Mouse (Mus musculus) neural tube, embryonic 14.5 days (tissue): ENCODE measurements around the gene Pfdn4. TPM values are rescaled to one million over a fixed set of nuclear protein-coding genes. Genes with fewer than 3 reads are reported as not detected.

Experiments used
- ATAC-seq: fragments of 200-750 bp; cut with Nextera tagmentation; 2 replicates; pipeline ENCODE4 v1.8.0; 2017; ENCODE audit warnings: low read depth, mild to moderate bottlenecking, moderate TSS enrichment, moderate library complexity
- H3K27ac ChIP-seq: fragments of 300-500 bp; sonication (generic); 2 replicates; pipeline ENCODE4 v1.5.1; 2014; ENCODE audit warnings: low read depth, mild to moderate bottlenecking, control low read depth, low read length, moderate library complexity, mixed read lengths
- H3K27me3 ChIP-seq: fragments of 300-500 bp; sonication (generic); 2 replicates; pipeline ENCODE4 v1.6.1; 2014; ENCODE audit warnings: low read length; ENCODE audit not compliant: control insufficient read depth, insufficient read depth
- H3K36me3 ChIP-seq: fragments of 300-500 bp; sonication (generic); 2 replicates; pipeline ENCODE4 v1.6.1; 2014; ENCODE audit warnings: low read length, mixed read lengths; ENCODE audit not compliant: control insufficient read depth, insufficient read depth
- H3K4me1 ChIP-seq: fragments of 300-500 bp; sonication (generic); 2 replicates; pipeline ENCODE4 v1.6.1; 2014; ENCODE audit warnings: low read length; ENCODE audit not compliant: control insufficient read depth, insufficient read depth
- H3K4me2 ChIP-seq: fragments of 300-500 bp; sonication (generic); 2 replicates; pipeline ENCODE4 v1.6.1; 2014; ENCODE audit warnings: mild to moderate bottlenecking, low read depth, low read length, control low read depth
- H3K4me3 ChIP-seq: fragments of 300-500 bp; sonication (generic); 2 replicates; pipeline ENCODE4 v1.5.1; 2014; ENCODE audit warnings: low read depth, low read length, control low read depth, mixed read lengths
- H3K9ac ChIP-seq: fragments of 300-500 bp; sonication (generic); replicated peaks from 2 replicates; pipeline ENCODE4 v1.6.1; 2014; ENCODE audit warnings: low read depth, mild to moderate bottlenecking, control low read depth, low read length, mixed read lengths
- H3K9me3 ChIP-seq: fragments of 300-500 bp; sonication (generic); 2 replicates; pipeline ENCODE4 v1.6.1; 2016; ENCODE audit warnings: low read length; ENCODE audit not compliant: control insufficient read depth
- WGBS: fragments of 180-500 bp; shearing (Covaris S2); extraction: QIAGEN DNeasy Blood & Tissue Kit; methylation state at CpG from one replicate; pipeline ENCODE4 v1.1.7; 2014; 5-methylcytosine and 5-hydroxymethylcytosine counted together
- polyA plus RNA-seq: library from polyadenylated mRNA; unstranded; fragments of >200 nt; fragmentation: Nextera tagmentation; extraction: Ambion mirVana; gene quantifications from 2 replicates; pipeline ENCODE4 v1.2.1, GENCODE M21; 2014

The Pfdn4 gene
- polyA plus RNA-seq, 1 experiment from 2014 or later = 161 TPM

- Histone ChIP-seq H3K36me3 (no peaks in the 10 kb centered on the region), H3K4me3 (no peak overlapping the region), H3K9me3 (no peaks in the 10 kb centered on the region), H3K27me3 (no peaks in the 10 kb centered on the region), H3K4me2 (no peak overlapping the region), H3K4me1 (no peaks in the 10 kb centered on the region), H3K9ac (no peak overlapping the region), H3K27ac (no peak overlapping the region)
- no peak for ATAC-seq
Observed at GRCm38 (mm10) chr2:170468009-170468408, 28.2 kb upstream of the Pfdn4 start.

GRCm38 (mm10) chr2:170469616-170470308, 26.5 kb upstream of the Pfdn4 start:
- Histone ChIP-seq H3K4me3 (no peak overlapping the region), H3K27ac (no peak overlapping the region), H3K4me2 (no peak overlapping the region), H3K27me3 (no peaks in the 10 kb centered on the region), H3K9ac (no peak overlapping the region), H3K36me3 (no peaks in the 10 kb centered on the region), H3K4me1 (no peaks in the 10 kb centered on the region), H3K9me3 (no peaks in the 10 kb centered on the region)
- peak; percentile 41; the same call in 1 of the 2 replicates for ATAC-seq
- 16% methylated on average over 10 of the region's 10 CpGs for WGBS

- no peak overlapping the region for H3K4me3 ChIP-seq
- 85% methylated on average over 5 of the region's 5 CpGs for WGBS
- H3K9ac ChIP-seq = no peak overlapping the region
- no peaks in the 10 kb centered on the region for H3K9me3 ChIP-seq
- H3K4me2 ChIP-seq = no peak overlapping the region
- H3K36me3 ChIP-seq = no peaks in the 10 kb centered on the region
- H3K27ac ChIP-seq = no peak overlapping the region
- H3K4me1 ChIP-seq = no peaks in the 10 kb centered on the region
- H3K27me3 ChIP-seq = no peaks in the 10 kb centered on the region
- no peak for ATAC-seq
Observed at GRCm38 (mm10) chr2:170470591-170470990, 25.6 kb upstream of the Pfdn4 start.

GRCm38 (mm10) chr2:170474125-170474524, 22.1 kb upstream of the Pfdn4 start:
- Histone ChIP-seq H3K4me2 (no peak overlapping the region), H3K9me3 (no peaks in the 10 kb centered on the region), H3K36me3 (no peaks in the 10 kb centered on the region), H3K4me3 (no peak overlapping the region), H3K4me1 (no peaks in the 10 kb centered on the region), H3K27ac (no peak overlapping the region), H3K27me3 (no peaks in the 10 kb centered on the region), H3K9ac (no peak overlapping the region)
- 93% methylated on average over 5 of the region's 5 CpGs for WGBS
- no peak for ATAC-seq

- Histone ChIP-seq H3K4me1 (no peaks in the 10 kb centered on the region), H3K4me2 (no peak overlapping the region), H3K27me3 (no peaks in the 10 kb centered on the region), H3K4me3 (no peak overlapping the region), H3K9me3 (no peaks in the 10 kb centered on the region), H3K9ac (no peak overlapping the region), H3K27ac (no peak overlapping the region), H3K36me3 (no peaks in the 10 kb centered on the region)
- 67% methylated on average over 3 of the region's 3 CpGs for WGBS
- ATAC-seq = no peak
Observed at GRCm38 (mm10) chr2:170475164-170475563, 21.1 kb upstream of the Pfdn4 start.

GRCm38 (mm10) chr2:170476215-170476614, 20.0 kb upstream of the Pfdn4 start:
- Histone ChIP-seq H3K36me3 (no peaks in the 10 kb centered on the region), H3K9me3 (no peaks in the 10 kb centered on the region), H3K9ac (no peak overlapping the region), H3K27ac (no peak overlapping the region), H3K4me1 (no peaks in the 10 kb centered on the region), H3K27me3 (no peaks in the 10 kb centered on the region), H3K4me2 (no peak overlapping the region), H3K4me3 (no peak overlapping the region)
- WGBS = 85% methylated on average over 11 of the region's 11 CpGs
- no peak for ATAC-seq

- ATAC-seq = no peak
- H3K36me3 ChIP-seq = no peaks in the 10 kb centered on the region
- no peak overlapping the region for H3K4me2 ChIP-seq
- no peaks in the 10 kb centered on the region for H3K9me3 ChIP-seq
- H3K27ac ChIP-seq = no peak overlapping the region
- WGBS = 93% methylated on average over 8 of the region's 8 CpGs
- H3K4me1 ChIP-seq = no peaks in the 10 kb centered on the region
- H3K9ac ChIP-seq = no peak overlapping the region
- no peak overlapping the region for H3K4me3 ChIP-seq
- no peaks in the 10 kb centered on the region for H3K27me3 ChIP-seq
Observed at GRCm38 (mm10) chr2:170476643-170477042, 19.6 kb upstream of the Pfdn4 start.

GRCm38 (mm10) chr2:170482019-170482540, 14.1 kb upstream of the Pfdn4 start:
- no peaks in the 10 kb centered on the region for H3K9me3 ChIP-seq
- no peaks in the 10 kb centered on the region for H3K4me1 ChIP-seq
- no peaks in the 10 kb centered on the region for H3K36me3 ChIP-seq
- no peak overlapping the region for H3K27ac ChIP-seq
- H3K27me3 ChIP-seq = no peaks in the 10 kb centered on the region
- WGBS = 71% methylated on average over 10 of the region's 10 CpGs
- no peak overlapping the region for H3K9ac ChIP-seq
- H3K4me3 ChIP-seq = no peak overlapping the region
- no peak for ATAC-seq
- no peak overlapping the region for H3K4me2 ChIP-seq

GRCm38 (mm10) chr2:170483914-170484313, 12.3 kb upstream of the Pfdn4 start:
- Histone ChIP-seq H3K36me3 (no peaks in the 10 kb centered on the region), H3K9me3 (no peaks in the 10 kb centered on the region), H3K27ac (no peak overlapping the region), H3K4me1 (no peaks in the 10 kb centered on the region), H3K9ac (no peak overlapping the region), H3K27me3 (no peaks in the 10 kb centered on the region), H3K4me3 (no peak overlapping the region), H3K4me2 (no peak overlapping the region)
- WGBS = 74% methylated on average over 11 of the region's 11 CpGs
- no peak for ATAC-seq
